Mouse (Mus musculus): ENCODE measurements around the gene Spaca4. TPM values are rescaled to one million over a fixed set of nuclear protein-coding genes. Genes with fewer than 3 reads are reported as not detected.

Spaca4 gene
- polyA plus RNA-seq, 1 experiment from 2014 or later = not detected

- WGBS = 93% methylated on average over 4 of the region's 4 CpGs
- Histone ChIP-seq H3K4me3 (ENCODE audit: low read length) (no peak overlapping the region), H3K9ac (ENCODE audit: low read depth, low read length) (no peak overlapping the region), H3K27ac (ENCODE audit: low read depth, low read length) (no peak overlapping the region), H3K9me3 (ENCODE audit: control insufficient read depth, low read length) (no peaks in the 10 kb centered on the region), H3K27me3 (ENCODE audit: control insufficient read depth, insufficient read depth, low read length) (no peaks in the 10 kb centered on the region), H3K4me2 (replicated peaks; ENCODE audit: low read depth, low read length) (no peak overlapping the region), H3K36me3 (ENCODE audit: control insufficient read depth, insufficient read depth, low read length) (peaks cover 86% of the 10 kb centered on the region), H3K4me1 (ENCODE audit: control insufficient read depth, insufficient read depth, low read length) (peaks cover 13% of the 10 kb centered on the region)
- ATAC-seq (ENCODE audit: low FRiP score, low TSS enrichment) = no peak
Observed at GRCm38 (mm10) chr7:45723301-45723700, 2.3 kb downstream of the Spaca4 start.

DNA sequence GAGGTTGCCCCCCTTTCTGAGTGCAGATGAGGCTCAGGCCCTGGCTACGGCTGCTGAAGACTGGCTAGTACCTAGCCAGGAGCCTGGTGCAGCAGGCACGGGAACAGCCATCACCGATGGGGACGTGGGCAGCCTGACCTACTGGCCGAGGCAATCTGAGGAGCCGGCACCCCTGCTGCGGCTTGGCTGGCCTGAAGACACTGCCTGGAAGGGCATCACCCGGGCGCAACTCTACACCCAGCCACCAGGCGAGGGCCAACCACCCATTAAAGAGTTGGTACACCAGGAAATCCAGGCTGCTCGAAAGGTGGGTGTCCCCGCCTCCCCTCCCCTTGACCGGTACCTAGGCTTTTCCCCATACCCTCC lies 3.3 kb downstream of the Spaca4 start:
- Histone ChIP-seq H3K9ac (ENCODE audit: low read depth, low read length) (no peak overlapping the region), H3K9me3 (ENCODE audit: control insufficient read depth, low read length) (no peaks in the 10 kb centered on the region), H3K27ac (ENCODE audit: low read depth, low read length) (no peak overlapping the region), H3K36me3 (ENCODE audit: control insufficient read depth, insufficient read depth, low read length) (peaks cover 82% of the 10 kb centered on the region), H3K4me2 (replicated peaks; ENCODE audit: low read depth, low read length) (no peak overlapping the region), H3K4me3 (ENCODE audit: low read length) (no peak overlapping the region), H3K4me1 (ENCODE audit: control insufficient read depth, insufficient read depth, low read length) (peaks cover 13% of the 10 kb centered on the region), H3K27me3 (ENCODE audit: control insufficient read depth, insufficient read depth, low read length) (no peaks in the 10 kb centered on the region)
- 65% methylated on average over 13 of the region's 13 CpGs for WGBS
- no peak for ATAC-seq (ENCODE audit: low FRiP score, low TSS enrichment)

DNA sequence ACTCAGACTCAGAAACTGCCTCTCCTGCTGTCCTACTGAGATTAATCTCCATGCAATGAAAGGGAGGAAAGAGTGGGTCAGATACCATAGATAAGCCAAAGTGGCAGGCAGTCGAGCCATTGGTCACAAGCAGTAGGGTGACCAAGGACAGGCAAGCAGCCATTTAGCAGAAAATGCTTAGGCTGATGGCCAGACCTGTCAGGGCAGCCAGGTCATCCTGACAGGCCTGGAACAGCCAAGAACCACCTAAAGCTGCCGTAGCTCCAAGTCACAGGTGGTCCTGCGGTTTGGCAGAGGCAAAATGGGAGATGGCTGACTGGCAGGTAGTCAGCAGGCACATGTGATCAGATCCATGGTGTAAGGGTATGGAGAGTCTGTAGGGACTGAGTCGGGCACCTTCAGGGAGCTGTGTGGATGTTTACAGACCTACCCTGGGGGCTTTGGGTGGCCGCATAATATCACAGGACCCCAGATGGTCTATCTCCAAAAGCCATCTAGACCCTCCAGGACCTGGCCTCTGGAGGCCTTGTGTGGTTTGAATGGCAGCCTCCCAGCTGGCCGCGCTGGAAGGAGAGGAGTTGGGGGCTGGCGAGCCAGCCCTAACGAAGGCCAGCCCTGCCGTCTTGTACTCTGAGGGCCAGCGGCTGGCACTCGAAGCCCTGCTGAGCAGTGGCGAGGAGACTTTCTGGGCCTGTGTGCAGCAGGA lies 3.8 kb downstream of the Spaca4 start:
- H3K27me3 ChIP-seq (ENCODE audit: control insufficient read depth, insufficient read depth, low read length) = no peaks in the 10 kb centered on the region
- peaks cover 77% of the 10 kb centered on the region for H3K36me3 ChIP-seq (ENCODE audit: control insufficient read depth, insufficient read depth, low read length)
- no peak overlapping the region for H3K27ac ChIP-seq (ENCODE audit: low read depth, low read length)
- H3K9ac ChIP-seq (ENCODE audit: low read depth, low read length) = no peak overlapping the region
- no peak for ATAC-seq (ENCODE audit: low FRiP score, low TSS enrichment)
- H3K4me3 ChIP-seq (ENCODE audit: low read length) = no peak overlapping the region
- no peak overlapping the region for H3K4me2 ChIP-seq (replicated peaks; ENCODE audit: low read depth, low read length)
- H3K4me1 ChIP-seq (ENCODE audit: control insufficient read depth, insufficient read depth, low read length) = peaks cover 17% of the 10 kb centered on the region
- 67% methylated on average over 13 of the region's 13 CpGs for WGBS
- no peaks in the 10 kb centered on the region for H3K9me3 ChIP-seq (ENCODE audit: control insufficient read depth, low read length)

- no peaks in the 10 kb centered on the region for H3K9me3 ChIP-seq (ENCODE audit: control insufficient read depth, low read length)
Observed at GRCm38 (mm10) chr7:45721234-45721571, 4.4 kb downstream of the Spaca4 start.

DNA sequence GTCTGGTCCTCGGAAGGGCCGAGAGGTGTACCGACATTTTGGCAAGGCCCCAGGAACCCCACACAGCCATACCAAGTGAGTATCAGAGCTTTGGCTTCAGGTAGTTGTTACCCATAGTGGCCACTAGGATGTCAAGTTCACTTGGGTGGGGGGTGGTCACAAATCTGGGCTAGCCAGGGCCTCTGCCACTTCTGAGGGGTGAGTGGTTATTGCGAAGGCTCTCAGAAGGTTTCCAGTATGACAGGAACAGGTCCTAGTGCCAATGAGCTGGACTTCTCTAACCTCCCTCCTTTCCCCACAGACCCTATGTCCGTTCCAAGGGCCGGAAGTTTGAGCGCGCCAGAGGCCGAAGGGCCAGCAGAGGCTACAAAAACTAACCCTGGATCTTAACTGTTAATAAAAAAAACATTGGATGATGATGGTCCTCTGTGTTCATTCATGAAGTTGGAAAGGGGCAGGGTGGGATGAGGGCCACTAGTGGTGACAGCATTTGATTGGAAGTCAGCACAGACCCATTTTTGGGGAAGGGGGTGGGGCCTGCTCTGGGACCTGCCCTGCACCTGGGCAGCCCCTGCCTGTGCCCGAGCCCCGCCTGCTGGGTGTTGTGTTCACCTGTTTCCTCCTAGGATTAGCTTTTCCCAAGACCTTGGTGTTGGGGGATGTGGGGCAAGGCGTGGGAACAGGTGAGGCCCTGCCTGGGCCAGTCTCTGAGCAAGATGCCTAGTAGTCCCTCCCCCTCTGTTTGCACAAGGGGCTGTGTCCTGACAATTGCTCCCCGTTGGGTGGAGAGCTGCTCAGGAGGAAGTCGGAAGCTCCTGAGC lies 5.0 kb downstream of the Spaca4 start, which contains the start of gene Fam83e:
TSS of gene Fam83e (plus strand) at position 800 of the 821 bp plus-strand sequence.
- no peaks in the 10 kb centered on the region for H3K27me3 ChIP-seq (ENCODE audit: control insufficient read depth, insufficient read depth, low read length)
- 82% methylated on average over 14 of the region's 14 CpGs for WGBS
- peaks cover 65% of the 10 kb centered on the region for H3K36me3 ChIP-seq (ENCODE audit: control insufficient read depth, insufficient read depth, low read length)
- H3K9me3 ChIP-seq (ENCODE audit: control insufficient read depth, low read length) = no peaks in the 10 kb centered on the region
- H3K27ac ChIP-seq (ENCODE audit: low read depth, low read length) = no peak within 1 kb of the TSS
- H3K4me3 ChIP-seq (ENCODE audit: low read length) = no peak within 1 kb of the TSS
- ATAC-seq (ENCODE audit: low FRiP score, low TSS enrichment) = no peak
- H3K4me1 ChIP-seq (ENCODE audit: control insufficient read depth, insufficient read depth, low read length) = peaks cover 29% of the 10 kb centered on the region
- 0 out of 2 replicates have a peak within 1 kb of the TSS, but pooled peaks have one; percentile 94 for H3K4me2 ChIP-seq (replicated peaks; ENCODE audit: low read depth, low read length)
- H3K9ac ChIP-seq (ENCODE audit: low read depth, low read length) = 0 out of 2 replicates have a peak within 1 kb of the TSS, but pooled peaks have one; percentile 28

More at GRCm38 (mm10) chr7:45721234-45721571, 4.4 kb downstream of the Spaca4 start:
- no peak for ATAC-seq (ENCODE audit: low FRiP score, low TSS enrichment)
- Histone ChIP-seq H3K9ac (ENCODE audit: low read depth, low read length) (0 out of 2 replicates have a peak overlapping the region, but pooled peaks have one; percentile 28), H3K36me3 (ENCODE audit: control insufficient read depth, insufficient read depth, low read length) (peaks cover 71% of the 10 kb centered on the region), H3K27ac (ENCODE audit: low read depth, low read length) (no peak overlapping the region), H3K4me1 (ENCODE audit: control insufficient read depth, insufficient read depth, low read length) (peaks cover 23% of the 10 kb centered on the region), H3K4me3 (ENCODE audit: low read length) (no peak overlapping the region), H3K27me3 (ENCODE audit: control insufficient read depth, insufficient read depth, low read length) (no peaks in the 10 kb centered on the region), H3K4me2 (replicated peaks; ENCODE audit: low read depth, low read length) (no peak overlapping the region)
- WGBS = 84% methylated on average over 7 of the region's 7 CpGs

DNA sequence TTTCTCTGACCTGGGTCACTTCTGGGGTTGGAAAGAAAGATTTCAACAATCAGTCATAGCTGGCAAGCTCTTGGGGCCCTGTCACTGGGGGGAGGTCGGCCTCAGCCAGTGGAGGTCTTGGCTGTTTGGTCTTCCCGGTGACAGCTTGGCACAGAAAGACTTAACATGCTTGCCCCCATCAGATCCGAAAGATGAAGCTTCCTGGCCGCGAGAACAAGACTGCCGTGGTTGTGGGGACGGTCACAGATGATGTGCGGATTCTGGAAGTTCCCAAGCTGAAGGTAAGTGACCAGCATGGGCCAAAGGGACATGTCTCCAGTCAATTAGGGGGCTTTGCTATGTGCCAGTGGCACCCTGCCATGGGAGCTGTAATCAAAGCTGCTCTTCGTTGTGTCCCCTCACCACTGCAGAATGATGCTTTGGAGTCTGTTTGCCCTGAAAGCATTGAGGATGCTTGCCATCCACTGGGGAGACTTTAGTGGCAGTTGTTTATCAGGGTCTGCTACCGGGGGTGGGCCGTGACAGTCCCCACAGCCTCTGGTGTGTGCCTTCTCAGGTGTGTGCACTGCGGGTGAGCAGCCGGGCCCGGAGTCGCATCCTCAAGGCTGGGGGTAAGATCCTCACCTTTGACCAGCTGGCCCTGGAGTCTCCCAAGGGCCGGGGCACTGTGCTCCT lies 5.7 kb downstream of the Spaca4 start:
- Histone ChIP-seq H3K4me3 (ENCODE audit: low read length) (peak overlapping the region; percentile 63; the same call in 1 of the 2 replicates), H3K9ac (ENCODE audit: low read depth, low read length) (peak overlapping the region; percentile 91; the same call in 1 of the 2 replicates), H3K27me3 (ENCODE audit: control insufficient read depth, insufficient read depth, low read length) (no peaks in the 10 kb centered on the region), H3K27ac (ENCODE audit: low read depth, low read length) (no peak overlapping the region), H3K36me3 (ENCODE audit: control insufficient read depth, insufficient read depth, low read length) (peaks cover 58% of the 10 kb centered on the region), H3K9me3 (ENCODE audit: control insufficient read depth, low read length) (no peaks in the 10 kb centered on the region), H3K4me2 (replicated peaks; ENCODE audit: low read depth, low read length) (peak overlapping the region; percentile 94; the same call in 1 of the 2 replicates), H3K4me1 (ENCODE audit: control insufficient read depth, insufficient read depth, low read length) (peaks cover 31% of the 10 kb centered on the region)
- ATAC-seq (ENCODE audit: low FRiP score, low TSS enrichment) = no peak
- WGBS = 88% methylated on average over 15 of the region's 16 CpGs

- H3K4me2 ChIP-seq (replicated peaks; ENCODE audit: low read depth, low read length) = peak overlapping the region; percentile 94
- H3K27ac ChIP-seq (ENCODE audit: low read depth, low read length) = no peak overlapping the region
- peak overlapping the region; percentile 63 for H3K4me3 ChIP-seq (ENCODE audit: low read length)
- H3K27me3 ChIP-seq (ENCODE audit: control insufficient read depth, insufficient read depth, low read length) = no peaks in the 10 kb centered on the region
- WGBS = 82% methylated on average over 10 of the region's 10 CpGs
- no peaks in the 10 kb centered on the region for H3K9me3 ChIP-seq (ENCODE audit: control insufficient read depth, low read length)
- H3K4me1 ChIP-seq (ENCODE audit: control insufficient read depth, insufficient read depth, low read length) = peaks cover 36% of the 10 kb centered on the region
- no peak for ATAC-seq (ENCODE audit: low FRiP score, low TSS enrichment)
- peak overlapping the region; percentile 91 for H3K9ac ChIP-seq (ENCODE audit: low read depth, low read length)
- peaks cover 51% of the 10 kb centered on the region for H3K36me3 ChIP-seq (ENCODE audit: control insufficient read depth, insufficient read depth, low read length)
Observed at GRCm38 (mm10) chr7:45719180-45719579, 6.4 kb downstream of the Spaca4 start.

- H3K4me3 ChIP-seq (ENCODE audit: low read length) = peak overlapping the region; percentile 63
Observed at GRCm38 (mm10) chr7:45718331-45718730, 7.3 kb downstream of the Spaca4 start.

More at GRCm38 (mm10) chr7:45718331-45718730, 7.3 kb downstream of the Spaca4 start:
- Histone ChIP-seq H3K4me1 (ENCODE audit: control insufficient read depth, insufficient read depth, low read length) (peaks cover 39% of the 10 kb centered on the region), H3K27ac (ENCODE audit: low read depth, low read length) (peak overlapping the region; percentile 74), H3K27me3 (ENCODE audit: control insufficient read depth, insufficient read depth, low read length) (no peaks in the 10 kb centered on the region), H3K9ac (ENCODE audit: low read depth, low read length) (peak overlapping the region; percentile 91), H3K9me3 (ENCODE audit: control insufficient read depth, low read length) (no peaks in the 10 kb centered on the region), H3K36me3 (ENCODE audit: control insufficient read depth, insufficient read depth, low read length) (peaks cover 45% of the 10 kb centered on the region), H3K4me2 (replicated peaks; ENCODE audit: low read depth, low read length) (peak overlapping the region; percentile 94)
- under 1% methylated on average over 20 of the region's 20 CpGs for WGBS
- ATAC-seq (ENCODE audit: low FRiP score, low TSS enrichment) = no peak
